Mouse (Mus musculus): ENCODE measurements around the gene Mtif2. TPM values are rescaled to one million over a fixed set of nuclear protein-coding genes. Genes with fewer than 3 reads are reported as not detected.

Gene Mtif2
- total RNA-seq, 4 experiments from 2014 or later: 31.6 to 36.7 (median 35.1) TPM

GRCm38 (mm10) chr11:29549425-29549778 lies 23.2 kb downstream of the Mtif2 start:
- DNase-seq (ENCODE audit: low spot score in 2 of 2): no peak

- no peak for DNase-seq (ENCODE audit: low spot score in 2 of 2)
Observed at GRCm38 (mm10) chr11:29560452-29560851, 34.2 kb downstream of the Mtif2 start.

GRCm38 (mm10) chr11:29560990-29561389 lies 34.8 kb downstream of the Mtif2 start:
- no peak for DNase-seq (ENCODE audit: low spot score in 2 of 2)

- DNase-seq (ENCODE audit: low spot score in 2 of 2): no peak
Observed at GRCm38 (mm10) chr11:29563406-29563805, 37.2 kb downstream of the Mtif2 start.

- DNase-seq (ENCODE audit: low spot score in 2 of 2): no peak
Observed at GRCm38 (mm10) chr11:29571536-29571935, 45.3 kb downstream of the Mtif2 start.

GRCm38 (mm10) chr11:29572656-29573055 lies 46.4 kb downstream of the Mtif2 start:
- no peak for DNase-seq (ENCODE audit: low spot score in 2 of 2)

GRCm38 (mm10) chr11:29579610-29580009 lies 53.4 kb downstream of the Mtif2 start:
- no peak for DNase-seq (ENCODE audit: low spot score in 2 of 2)

Other genes with a start within 250 kb of the Mtif2 start
- 10 to 100 TPM; 52.4 to 62.0 (median 60.7) TPM for gene Ccdc88a, start 152.8 kb upstream of the Mtif2 start, total RNA-seq (2022)
- 1 to 10 TPM; 3.2 to 6.5 (median 5.5) TPM for gene Prorsd1, start 11.4 kb upstream of the Mtif2 start, total RNA-seq (2022)
- gene Clhc1, start 21.5 kb downstream of the Mtif2 start, total RNA-seq (2022): under 1 TPM in 2 of 4 experiments, not detected in 2; 0.44 to 0.65 TPM
- 100 to 1,000 TPM; 532 to 582 (median 543) TPM for gene Rps27a, start 21.7 kb downstream of the Mtif2 start, total RNA-seq (2022)
- 100 to 1,000 TPM; 641 to 748 (median 678) TPM for gene Rtn4, start 166.5 kb downstream of the Mtif2 start, total RNA-seq (2022)

Data from left cerebral cortex, adult 8-10 months (tissue).